Mouse (Mus musculus): ENCODE data around the gene App.
A peak's percentile ranks its signal among the peaks of the same experiment; 100 is the strongest.

App gene

DNA sequence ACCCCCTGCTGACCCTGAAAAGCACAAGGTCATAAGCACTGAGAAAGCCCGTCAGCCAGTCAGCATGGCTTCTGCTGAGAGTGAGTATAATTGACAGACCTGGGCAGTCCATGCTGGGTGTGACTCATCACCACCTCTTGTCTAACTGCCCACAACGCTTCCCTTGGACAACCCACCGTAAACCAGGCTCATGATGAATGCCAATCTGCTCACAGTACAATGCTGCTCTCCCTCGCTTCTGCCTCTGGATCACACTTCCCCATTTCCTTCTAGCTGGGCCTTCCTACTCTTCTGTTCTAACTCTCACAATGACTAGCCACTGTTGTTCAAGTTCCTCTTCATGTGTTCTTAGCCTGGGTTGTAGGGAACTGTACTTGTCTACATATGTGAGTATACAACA is 206.6 kb downstream of the App start:
- no peak for DNase-seq

DNA sequence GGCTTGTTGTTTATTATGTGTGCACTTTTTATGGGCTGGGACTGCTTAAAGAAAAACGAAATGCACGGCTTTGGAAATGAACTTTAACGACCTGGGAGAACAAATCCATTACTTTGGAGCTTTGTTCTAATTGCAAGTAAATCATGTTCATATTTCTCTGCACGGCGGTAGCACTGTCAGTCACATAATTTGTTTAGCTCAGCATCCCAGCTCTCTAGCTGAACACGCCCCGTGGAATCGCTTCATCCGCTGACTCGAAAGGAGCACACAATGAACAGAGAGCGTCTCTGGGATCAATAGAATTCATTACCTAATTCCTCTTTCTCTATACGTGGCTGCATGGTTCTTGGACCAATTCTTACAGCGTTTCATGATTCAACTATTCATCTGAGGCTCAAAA is 207.5 kb downstream of the App start:
- no peak for DNase-seq

DNA sequence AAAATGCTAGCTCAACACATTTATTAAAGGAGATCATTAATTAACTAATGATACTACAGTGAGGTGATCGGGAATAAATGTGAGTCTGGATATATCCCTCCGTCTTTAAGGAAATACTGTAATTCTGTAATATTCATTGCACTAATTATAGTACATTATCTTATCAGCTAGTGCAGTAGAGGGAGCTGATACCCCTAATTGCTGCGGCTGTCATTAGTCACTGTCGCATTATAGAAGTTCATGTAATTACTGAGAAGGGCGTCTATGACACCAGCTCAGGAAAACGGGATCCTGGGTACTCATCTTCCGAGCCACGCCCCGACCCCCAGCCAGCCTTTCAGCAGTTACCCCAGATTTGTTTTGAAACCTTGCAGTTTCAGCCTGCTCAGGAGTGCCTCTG is 209.6 kb downstream of the App start:
- DNase-seq, result no peak

- no peak for DNase-seq
Measured at GRCm38 (mm10) chr16:84963527-84963926, 210.0 kb downstream of the App start.

GRCm38 (mm10) chr16:84957253-84957652 is 216.3 kb downstream of the App start:
- DNase-seq, result no peak

DNA sequence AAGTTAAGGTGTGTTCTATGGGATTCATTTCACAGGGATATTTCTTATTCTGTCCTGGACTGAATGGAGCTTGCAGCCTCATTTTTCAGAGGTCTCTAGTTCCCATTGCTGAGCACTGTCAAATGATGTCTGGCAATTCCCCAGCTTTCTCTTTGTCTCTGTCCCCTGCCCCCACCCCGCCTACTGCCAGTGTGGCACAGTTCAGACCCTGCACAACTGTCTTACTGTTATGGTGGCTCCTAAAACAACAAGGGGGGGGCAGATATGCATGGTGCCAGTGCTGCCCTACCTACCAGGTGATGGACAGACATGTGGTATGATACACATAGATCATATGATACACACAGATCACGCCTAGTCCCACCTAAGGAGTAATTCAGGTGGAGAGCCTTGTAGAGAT is 216.9 kb downstream of the App start:
- DNase-seq, result no peak

GRCm38 (mm10) chr16:84955840-84956239 is 217.7 kb downstream of the App start:
- no peak for DNase-seq

DNA sequence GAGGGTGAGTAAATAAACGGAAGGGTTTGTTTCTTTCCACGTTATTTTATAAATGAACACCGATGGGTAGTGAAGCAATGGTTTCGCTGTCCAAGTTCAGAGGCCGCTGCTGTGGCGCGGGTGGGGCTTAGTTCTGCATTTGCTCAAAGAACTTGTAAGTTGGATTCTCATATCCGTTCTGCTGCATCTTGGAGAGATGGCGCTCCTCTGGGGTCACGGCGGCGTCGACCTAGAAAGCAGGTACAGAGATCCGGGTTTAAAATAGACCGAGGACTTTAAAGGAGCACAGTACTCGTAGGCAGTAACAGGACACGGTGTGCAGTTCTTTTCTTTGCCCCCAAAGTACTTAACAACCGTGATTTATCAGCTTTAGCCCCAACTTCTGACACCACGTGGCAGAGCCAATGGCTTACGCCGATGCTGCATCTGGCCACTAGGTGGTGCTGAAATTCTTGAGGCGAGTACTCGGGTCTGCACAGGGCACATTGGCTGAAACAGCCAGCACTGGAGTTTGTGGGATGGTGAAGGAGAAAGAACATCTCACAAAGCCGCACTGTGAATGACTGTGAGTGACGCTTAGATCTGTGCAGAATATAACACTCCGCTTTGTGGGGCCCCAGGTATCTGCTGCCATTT is 218.2 kb downstream of the App start:
- DNase-seq, result peak; percentile 76 to 77

DNA sequence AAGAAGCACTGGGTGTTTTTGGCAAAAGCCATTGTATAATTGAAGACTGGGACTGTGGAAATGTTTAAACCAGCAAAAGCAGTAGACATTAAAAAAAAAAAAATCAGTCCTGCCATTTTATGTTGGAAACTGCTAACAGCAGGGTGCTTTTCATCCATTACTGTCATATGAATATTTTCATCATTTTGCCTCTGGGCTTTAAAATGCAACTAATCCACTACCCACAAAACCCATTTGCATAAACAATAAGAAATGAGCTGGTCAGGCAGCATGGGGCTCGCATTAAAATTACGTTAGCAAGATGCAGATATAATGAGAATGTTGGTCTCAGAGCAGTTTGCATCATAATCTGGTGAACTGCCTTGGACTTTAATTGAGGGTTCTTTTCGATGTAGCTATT is 242.5 kb downstream of the App start:
- no peak for DNase-seq

DNA sequence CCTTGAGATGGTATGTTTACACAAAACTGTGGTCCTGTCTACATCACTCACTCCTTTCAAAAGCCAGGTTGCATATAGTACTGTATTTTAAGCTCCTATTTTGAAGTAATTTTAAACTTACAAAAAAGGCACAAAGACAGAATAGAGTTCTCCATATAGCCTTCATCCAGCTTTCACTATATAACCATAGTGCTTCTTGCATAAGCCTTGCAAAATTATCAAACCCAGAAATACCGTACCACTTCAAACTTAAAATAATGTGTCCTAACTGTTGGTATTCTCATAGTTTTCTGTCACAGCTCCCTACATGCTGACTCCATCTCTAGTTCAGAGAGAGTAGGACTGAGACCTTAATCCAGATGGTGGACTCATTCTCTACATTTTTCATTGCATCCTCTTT is 245.7 kb downstream of the App start:
- DNase-seq, result no peak

GRCm38 (mm10) chr16:84919649-84920308 is 253.8 kb downstream of the App start:
- DNase-seq, result no peak

GRCm38 (mm10) chr16:84919087-84919486 is 254.5 kb downstream of the App start:
- no peak for DNase-seq

- no peak for DNase-seq
Measured at GRCm38 (mm10) chr16:84916772-84917171, 256.8 kb downstream of the App start.

DNA sequence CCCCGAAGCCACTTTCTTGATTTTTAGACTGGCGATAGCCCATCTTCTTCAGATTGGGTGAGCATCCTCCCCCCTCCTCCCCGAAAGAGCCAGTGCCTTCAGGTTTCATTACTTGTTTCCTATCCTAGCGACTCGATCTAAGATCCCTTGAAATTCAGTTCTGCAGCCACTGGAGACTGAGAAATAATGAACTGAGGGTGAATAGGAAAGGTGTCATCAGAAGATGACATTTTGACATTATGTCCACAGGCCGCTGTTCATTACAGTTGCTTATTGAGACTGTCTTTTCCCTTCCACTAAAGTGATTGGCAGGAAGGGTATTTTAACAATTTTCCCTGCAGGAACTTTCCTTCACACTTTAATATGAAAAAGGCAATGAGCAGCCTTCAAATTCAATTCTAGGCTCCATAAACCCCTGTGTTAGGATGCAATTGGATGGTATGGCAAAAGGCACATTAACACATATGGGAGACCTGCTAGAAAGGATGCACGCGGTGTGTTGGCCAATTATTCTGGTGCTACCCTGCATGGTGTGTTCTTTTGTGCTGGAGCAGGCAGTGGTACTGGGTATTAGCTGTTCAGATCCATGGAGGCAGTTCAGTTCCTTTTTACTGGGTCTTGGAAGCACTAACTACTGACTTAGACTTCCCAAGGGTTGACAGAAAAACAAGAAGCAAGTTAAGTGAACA is 261.9 kb downstream of the App start:
- no peak for DNase-seq

GRCm38 (mm10) chr16:84902995-84903394 is 270.6 kb downstream of the App start:
- no peak for DNase-seq

All from B cell, adult 2 months (primary cell).